Mouse (Mus musculus) monocyte, adult 59 days (primary cell): Measurements from ENCODE around the gene Olfr849. TPM values are rescaled to one million over a fixed set of nuclear protein-coding genes. Genes with fewer than 3 reads are reported as not detected.

Source experiments
- total RNA-seq, 2 experiments: library from RNA; stranded (reverse); gene quantifications; one replicate each; pipeline ENCODE4 v1.2.4; 2023

The Olfr849 gene
- not detected for total RNA-seq

GRCm38 (mm10) chr9:19439966-19440365 is at the start of gene Olfr849:
Gene Olfr849 (plus strand): TSS chr9:19440266.

GRCm38 (mm10) chr9:19478148-19478547 is 38.1 kb downstream of the Olfr849 start, which contains the start of gene Olfr850:
Gene Olfr850 (minus strand): TSS chr9:19478248.

GRCm38 (mm10) chr9:19492995-19493394 is 52.9 kb downstream of the Olfr849 start, which contains the start of gene Olfr851:
Gene Olfr851 (plus strand): TSS chr9:19493295.

Other genes starting within 250 kb of the Olfr849 start
- not detected for gene Olfr843, start 188.3 kb upstream of the Olfr849 start, total RNA-seq
- gene Olfr844, start 123.9 kb upstream of the Olfr849 start, total RNA-seq: not detected
- not detected for gene Olfr845, start 103.8 kb upstream of the Olfr849 start, total RNA-seq
- not detected for gene Olfr846, start 76.3 kb upstream of the Olfr849 start, total RNA-seq
- not detected for gene Olfr847, start 61.6 kb upstream of the Olfr849 start, total RNA-seq
- gene Olfr850, start 38.0 kb downstream of the Olfr849 start, total RNA-seq: not detected
- not detected for gene Olfr851, start 53.0 kb downstream of the Olfr849 start, total RNA-seq
- not detected for gene Olfr853, start 100.8 kb downstream of the Olfr849 start, total RNA-seq
- gene Olfr854, start 127.1 kb downstream of the Olfr849 start, total RNA-seq: not detected
- gene Olfr855, start 142.4 kb downstream of the Olfr849 start, total RNA-seq: not detected
- gene Zfp317, start 181.8 kb downstream of the Olfr849 start, total RNA-seq: 10 to 100 TPM; 12.4 to 17.1 TPM